Mouse (Mus musculus): Measurements from ENCODE around the gene Fkbp8. TPM values are rescaled to one million over a fixed set of nuclear protein-coding genes. Genes with fewer than 3 reads are reported as not detected.

The Fkbp8 gene
- total RNA-seq, 2 experiments from 2014 or later, result 28.9 to 94.6 TPM

GRCm38 (mm10) chr8:70583476-70584387 is 56.2 kb downstream of the Fkbp8 start:
- no peak for ATAC-seq (replicated peaks; ENCODE audit: low FRiP score, poor library complexity, severe bottlenecking)

- peak; percentile 8; the same call in 1 of the 2 replicates for ATAC-seq (replicated peaks; ENCODE audit: low FRiP score, poor library complexity, severe bottlenecking)
These were observed 57.2 kb downstream of the Fkbp8 start for GRCm38 (mm10) chr8:70584606-70585257.

Other genes starting within 250 kb of the Fkbp8 start
- 1.3 TPM in 1 of 2 replicates, not detected in the other for gene Homer3, start 244.9 kb upstream of the Fkbp8 start, total RNA-seq (2015; ENCODE audit: low replicate concordance)
- not detected in 2 replicates for gene Homer3, start 244.9 kb upstream of the Fkbp8 start, total RNA-seq (2017; ENCODE audit: low replicate concordance)
- 2.5 and 9.2 TPM in 2 replicates for gene Ddx49, start 225.2 kb upstream of the Fkbp8 start, total RNA-seq (2015; ENCODE audit: low replicate concordance)
- gene Ddx49, start 225.2 kb upstream of the Fkbp8 start, total RNA-seq (2017; ENCODE audit: low replicate concordance), result 12.5 and 30.4 TPM in 2 replicates
- 78.6 and 122 TPM in 2 replicates for gene Cope, start 225.2 kb upstream of the Fkbp8 start, total RNA-seq (2015; ENCODE audit: low replicate concordance)
- gene Cope, start 225.2 kb upstream of the Fkbp8 start, total RNA-seq (2017; ENCODE audit: low replicate concordance), result 16.7 and 51.7 TPM in 2 replicates
- not detected in 2 replicates for gene Cers1, start 211.9 kb upstream of the Fkbp8 start, total RNA-seq (2015; ENCODE audit: low replicate concordance)
- gene Cers1, start 211.9 kb upstream of the Fkbp8 start, total RNA-seq (2017; ENCODE audit: low replicate concordance), result not detected in 2 replicates
- not detected in 2 replicates for gene Gdf1, start 197.9 kb upstream of the Fkbp8 start, total RNA-seq (2015; ENCODE audit: low replicate concordance)
- gene Gdf1, start 197.9 kb upstream of the Fkbp8 start, total RNA-seq (2017; ENCODE audit: low replicate concordance), result not detected in 2 replicates
- gene Upf1, start 174.4 kb upstream of the Fkbp8 start, total RNA-seq (2015; ENCODE audit: low replicate concordance), result 18.4 and 20.2 TPM in 2 replicates
- gene Upf1, start 174.4 kb upstream of the Fkbp8 start, total RNA-seq (2017; ENCODE audit: low replicate concordance), result 32.5 and 43.9 TPM in 2 replicates
- not detected in 2 replicates for gene Comp, start 154.2 kb upstream of the Fkbp8 start, total RNA-seq (2015; ENCODE audit: low replicate concordance)
- gene Comp, start 154.2 kb upstream of the Fkbp8 start, total RNA-seq (2017; ENCODE audit: low replicate concordance), result 0.39 TPM in 1 of 2 replicates, not detected in the other
- 3.8 and 8.6 TPM in 2 replicates for gene Crtc1, start 88.1 kb upstream of the Fkbp8 start, total RNA-seq (2015; ENCODE audit: low replicate concordance)
- 0.64 and 2.3 TPM in 2 replicates for gene Crtc1, start 88.1 kb upstream of the Fkbp8 start, total RNA-seq (2017; ENCODE audit: low replicate concordance)
- 5.0 and 10.1 TPM in 2 replicates for gene Klhl26, start 50.8 kb upstream of the Fkbp8 start, total RNA-seq (2015; ENCODE audit: low replicate concordance)
- 4.0 and 5.1 TPM in 2 replicates for gene Klhl26, start 50.8 kb upstream of the Fkbp8 start, total RNA-seq (2017; ENCODE audit: low replicate concordance)
- gene Tmem59l, start 40.4 kb upstream of the Fkbp8 start, total RNA-seq (2015; ENCODE audit: low replicate concordance), result 3.2 TPM in 1 of 2 replicates, not detected in the other
- not detected in 2 replicates for gene Tmem59l, start 40.4 kb upstream of the Fkbp8 start, total RNA-seq (2017; ENCODE audit: low replicate concordance)
- gene Crlf1, start 34.6 kb upstream of the Fkbp8 start, total RNA-seq (2015; ENCODE audit: low replicate concordance), result not detected in 2 replicates
- 1.4 TPM in 1 of 2 replicates, not detected in the other for gene Crlf1, start 34.6 kb upstream of the Fkbp8 start, total RNA-seq (2017; ENCODE audit: low replicate concordance)
- gene Rex1bd, start 21.0 kb upstream of the Fkbp8 start, total RNA-seq (2015; ENCODE audit: low replicate concordance), result 22.3 TPM in 1 of 2 replicates, not detected in the other
- gene Rex1bd, start 21.0 kb upstream of the Fkbp8 start, total RNA-seq (2017; ENCODE audit: low replicate concordance), result 17.8 and 19.6 TPM in 2 replicates
- 1,194 and 1,251 TPM in 2 replicates for gene Uba52, start 16.9 kb upstream of the Fkbp8 start, total RNA-seq (2015; ENCODE audit: low replicate concordance)
- gene Uba52, start 16.9 kb upstream of the Fkbp8 start, total RNA-seq (2017; ENCODE audit: low replicate concordance), result 418 and 1,480 TPM in 2 replicates
- 27.8 and 34.4 TPM in 2 replicates for gene Kxd1, start 232 bp downstream of the Fkbp8 start, total RNA-seq (2015; ENCODE audit: low replicate concordance)
- gene Kxd1, start 232 bp downstream of the Fkbp8 start, total RNA-seq (2017; ENCODE audit: low replicate concordance), result 11.8 and 14.4 TPM in 2 replicates
- 10.5 and 22.3 TPM in 2 replicates for gene Ell, start 11.7 kb downstream of the Fkbp8 start, total RNA-seq (2015; ENCODE audit: low replicate concordance)
- gene Ell, start 11.7 kb downstream of the Fkbp8 start, total RNA-seq (2017; ENCODE audit: low replicate concordance), result 2.8 and 15.5 TPM in 2 replicates
- gene Isyna1, start 66.6 kb downstream of the Fkbp8 start, total RNA-seq (2015; ENCODE audit: low replicate concordance), result 5.8 and 15.9 TPM in 2 replicates
- 2.5 and 8.0 TPM in 2 replicates for gene Isyna1, start 66.6 kb downstream of the Fkbp8 start, total RNA-seq (2017; ENCODE audit: low replicate concordance)
- 9.0 and 13.0 TPM in 2 replicates for gene Ssbp4, start 81.1 kb downstream of the Fkbp8 start, total RNA-seq (2015; ENCODE audit: low replicate concordance)
- gene Ssbp4, start 81.1 kb downstream of the Fkbp8 start, total RNA-seq (2017; ENCODE audit: low replicate concordance), result 18.1 and 30.6 TPM in 2 replicates
- gene Lrrc25, start 88.4 kb downstream of the Fkbp8 start, total RNA-seq (2015; ENCODE audit: low replicate concordance), result 2.5 and 11.7 TPM in 2 replicates
- gene Lrrc25, start 88.4 kb downstream of the Fkbp8 start, total RNA-seq (2017; ENCODE audit: low replicate concordance), result 2.3 and 3.5 TPM in 2 replicates
- gene Gdf15, start 104.7 kb downstream of the Fkbp8 start, total RNA-seq (2015; ENCODE audit: low replicate concordance), result not detected in 2 replicates
- gene Gdf15, start 104.7 kb downstream of the Fkbp8 start, total RNA-seq (2017; ENCODE audit: low replicate concordance), result not detected in 2 replicates
- 0.36 and 6.3 TPM in 2 replicates for gene Pgpep1, start 132.7 kb downstream of the Fkbp8 start, total RNA-seq (2015; ENCODE audit: low replicate concordance)
- gene Pgpep1, start 132.7 kb downstream of the Fkbp8 start, total RNA-seq (2017; ENCODE audit: low replicate concordance), result under 0.01 and 3.0 TPM in 2 replicates
- gene Lsm4, start 145.5 kb downstream of the Fkbp8 start, total RNA-seq (2015; ENCODE audit: low replicate concordance), result 86.5 and 93.1 TPM in 2 replicates
- gene Lsm4, start 145.5 kb downstream of the Fkbp8 start, total RNA-seq (2017; ENCODE audit: low replicate concordance), result 38.4 and 57.6 TPM in 2 replicates
- gene Jund, start 171.2 kb downstream of the Fkbp8 start, total RNA-seq (2015; ENCODE audit: low replicate concordance), result 26.7 and 36.0 TPM in 2 replicates
- 21.1 and 32.0 TPM in 2 replicates for gene Jund, start 171.2 kb downstream of the Fkbp8 start, total RNA-seq (2017; ENCODE audit: low replicate concordance)
- not detected in 2 replicates for gene Iqcn, start 175.7 kb downstream of the Fkbp8 start, total RNA-seq (2015; ENCODE audit: low replicate concordance)
- gene Iqcn, start 175.7 kb downstream of the Fkbp8 start, total RNA-seq (2017; ENCODE audit: low replicate concordance), result not detected in 2 replicates
- not detected in 2 replicates for gene Gm3336, start 190.8 kb downstream of the Fkbp8 start, total RNA-seq (2015; ENCODE audit: low replicate concordance)
- not detected in 2 replicates for gene Gm3336, start 190.8 kb downstream of the Fkbp8 start, total RNA-seq (2017; ENCODE audit: low replicate concordance)
- 0.72 and 0.84 TPM in 2 replicates for gene Pde4c, start 196.0 kb downstream of the Fkbp8 start, total RNA-seq (2015; ENCODE audit: low replicate concordance)
- gene Pde4c, start 196.0 kb downstream of the Fkbp8 start, total RNA-seq (2017; ENCODE audit: low replicate concordance), result not detected in 2 replicates
- 7.1 TPM in 1 of 2 replicates, not detected in the other for gene Rab3a, start 227.0 kb downstream of the Fkbp8 start, total RNA-seq (2015; ENCODE audit: low replicate concordance)
- gene Rab3a, start 227.0 kb downstream of the Fkbp8 start, total RNA-seq (2017; ENCODE audit: low replicate concordance), result 2.2 and 4.9 TPM in 2 replicates
- 16.9 and 31.0 TPM in 2 replicates for gene Mpv17l2, start 233.2 kb downstream of the Fkbp8 start, total RNA-seq (2015; ENCODE audit: low replicate concordance)
- 5.1 and 30.4 TPM in 2 replicates for gene Mpv17l2, start 233.2 kb downstream of the Fkbp8 start, total RNA-seq (2017; ENCODE audit: low replicate concordance)
- gene Pik3r2, start 249.0 kb downstream of the Fkbp8 start, total RNA-seq (2015; ENCODE audit: low replicate concordance), result 3.8 and 5.4 TPM in 2 replicates
- gene Pik3r2, start 249.0 kb downstream of the Fkbp8 start, total RNA-seq (2017; ENCODE audit: low replicate concordance), result 7.3 and 8.0 TPM in 2 replicates